ENCODE assay signal across 8 mouse cellular contexts in genomic region chr8:22411971-22412370, GRCm38 (mm10). TPM values are rescaled to one million over a fixed set of nuclear protein-coding genes. Genes with fewer than 3 reads are reported as not detected.
DNase-seq lines count a peak whose midpoint lies in the region; ATAC-seq lines count a peak whose summit lies in the region.

No protein-coding gene starts in this region.

- H3K9ac ChIP-seq in heart, embryonic 15.5 days: peak overlapping the region; percentile 93
- peak overlapping the region; percentile 69 for H3K9ac ChIP-seq in hindbrain, embryonic 12.5 days
- peak overlapping the region; percentile 93 for H3K9ac ChIP-seq in midbrain, embryonic 11.5 days (ENCODE audit: low read length)

- H3K4me1 ChIP-seq in heart, embryonic 15.5 days (replicated peaks): peaks cover 13% of the 10 kb centered on the region
- H3K4me1 ChIP-seq in hindbrain, embryonic 12.5 days: peaks cover 7% of the 10 kb centered on the region
- H3K4me1 ChIP-seq in midbrain, embryonic 11.5 days (ENCODE audit: control insufficient read depth, insufficient read depth, low read length): peaks cover 10% of the 10 kb centered on the region

- H3K36me3 ChIP-seq in heart, embryonic 15.5 days: peaks cover 16% of the 10 kb centered on the region
- H3K36me3 ChIP-seq in hindbrain, embryonic 12.5 days: peaks cover 13% of the 10 kb centered on the region
- no peaks in the 10 kb centered on the region for H3K36me3 ChIP-seq in midbrain, embryonic 11.5 days (ENCODE audit: control insufficient read depth, insufficient read depth, low read length)

- 8% methylated on average over 8 of the region's 8 CpGs for WGBS in heart, embryonic 15.5 days
- WGBS in hindbrain, embryonic 12.5 days: 23% methylated on average over 8 of the region's 8 CpGs
- 25% methylated on average over 8 of the region's 8 CpGs for WGBS in midbrain, embryonic 11.5 days

- H3K4me2 ChIP-seq in heart, embryonic 15.5 days: peak overlapping the region; percentile 72
- H3K4me2 ChIP-seq in hindbrain, embryonic 12.5 days (replicated peaks): peak overlapping the region; percentile 77
- H3K4me2 ChIP-seq in midbrain, embryonic 11.5 days: peak overlapping the region; percentile 85

- DNase-seq in heart, adult 8-10 months (ENCODE audit: low spot score): no peak
- DNase-seq in MN1 (ENCODE audit: low spot score): peak; percentile 29
- no peak for DNase-seq in midbrain, embryonic 11.5 days (ENCODE audit: low spot score, missing footprints)
- DNase-seq in right cerebral cortex, postnatal 36 days (ENCODE audit: low spot score in 2 of 2): no peak
- DNase-seq in spleen, adult 12 weeks (ENCODE audit: low spot score): no peak
- DNase-seq in lung, postnatal 4 days: no peak

- no peak for ATAC-seq in heart, embryonic 15.5 days (replicated peaks; ENCODE audit: insufficient number of reproducible peaks, insufficient read depth, low FRiP score, low read depth)
- no peak for ATAC-seq in hindbrain, embryonic 12.5 days (ENCODE audit: low FRiP score)
- ATAC-seq in midbrain, embryonic 11.5 days (ENCODE audit: low FRiP score): no peak

- no peaks in the 10 kb centered on the region for H3K27me3 ChIP-seq in heart, embryonic 15.5 days
- H3K27me3 ChIP-seq in hindbrain, embryonic 12.5 days: no peaks in the 10 kb centered on the region
- no peaks in the 10 kb centered on the region for H3K27me3 ChIP-seq in midbrain, embryonic 11.5 days (ENCODE audit: control insufficient read depth, insufficient read depth, low read length)

- no peaks in the 10 kb centered on the region for H3K9me3 ChIP-seq in heart, embryonic 15.5 days (replicated peaks)
- no peaks in the 10 kb centered on the region for H3K9me3 ChIP-seq in hindbrain, embryonic 12.5 days (replicated peaks)
- no peaks in the 10 kb centered on the region for H3K9me3 ChIP-seq in midbrain, embryonic 11.5 days (ENCODE audit: control insufficient read depth, low read length)

- H3K27ac ChIP-seq in heart, embryonic 15.5 days: no peak overlapping the region
- no peak overlapping the region for H3K27ac ChIP-seq in hindbrain, embryonic 12.5 days
- no peak overlapping the region; the same call in 1 of the 2 replicates for H3K27ac ChIP-seq in midbrain, embryonic 11.5 days (ENCODE audit: low read depth, low read length)

- H3K4me3 ChIP-seq in heart, embryonic 15.5 days: peak overlapping the region; percentile 96
- H3K4me3 ChIP-seq in hindbrain, embryonic 12.5 days: peak overlapping the region; percentile 72
- H3K4me3 ChIP-seq in midbrain, embryonic 11.5 days (ENCODE audit: low read depth, low read length): peak overlapping the region; percentile 81

RNA-seq across cellular contexts. Expression of gene Mrps31, which starts 0.8 kb away (rescaled TPM):
- 45.2 and 54.8 TPM in 2 replicates for polyA plus RNA-seq in heart, embryonic 15.5 days (2015; fragmentation: Nextera tagmentation; extraction: Ambion mirVana)
- 10 to 100 TPM; 53.1 to 67.7 (median 55.5) TPM for total RNA-seq in heart, adult 8-10 months (2022)
- 38.2 and 41.1 TPM in 2 replicates for polyA plus RNA-seq in hindbrain, embryonic 12.5 days (2016; fragmentation: Nextera tagmentation; extraction: Ambion mirVana)
- 45.3 and 47.0 TPM in 2 replicates for polyA plus RNA-seq in midbrain, embryonic 11.5 days (2014; fragmentation: Nextera tagmentation; extraction: Ambion mirVana)

RNA-seq across cellular contexts. Expression of gene Slc25a15, which starts 13.6 kb away (rescaled TPM):
- polyA plus RNA-seq in heart, embryonic 15.5 days (2015; fragmentation: Nextera tagmentation; extraction: Ambion mirVana): 9.9 and 11.6 TPM in 2 replicates
- total RNA-seq in heart, adult 8-10 months (2022): 10 to 100 TPM; 11.7 to 13.1 (median 12.4) TPM
- polyA plus RNA-seq in hindbrain, embryonic 12.5 days (2016; fragmentation: Nextera tagmentation; extraction: Ambion mirVana): 13.6 and 14.0 TPM in 2 replicates
- 14.6 and 16.4 TPM in 2 replicates for polyA plus RNA-seq in midbrain, embryonic 11.5 days (2014; fragmentation: Nextera tagmentation; extraction: Ambion mirVana)
